Mouse (Mus musculus) kidney, adult 2 months (tissue): ENCODE measurements at regions not wholly inside any gene's neighbourhood (a gene's known extent, or its start where the extent isn't known, plus 50 kb on each side); places are given as distances from the start of the nearest gene placed in this dataset.

Experiments used
- CTCF ChIP-seq: fragments of 200-500 bp; conservative IDR thresholded peaks from 2 replicates; pipeline ENCODE4 v1.5.1; 2011; ENCODE audit warnings: low read depth, mild to moderate bottlenecking, control low read depth, low read length, moderate library complexity, mixed read lengths; ENCODE audit not compliant: insufficient read depth, insufficient read length
- POLR2A ChIP-seq: fragments of 200-500 bp; IDR thresholded peaks from one replicate; pipeline ENCODE4 v1.6.1; 2011; ENCODE audit warnings: low read depth, low read length, control low read depth

DNA sequence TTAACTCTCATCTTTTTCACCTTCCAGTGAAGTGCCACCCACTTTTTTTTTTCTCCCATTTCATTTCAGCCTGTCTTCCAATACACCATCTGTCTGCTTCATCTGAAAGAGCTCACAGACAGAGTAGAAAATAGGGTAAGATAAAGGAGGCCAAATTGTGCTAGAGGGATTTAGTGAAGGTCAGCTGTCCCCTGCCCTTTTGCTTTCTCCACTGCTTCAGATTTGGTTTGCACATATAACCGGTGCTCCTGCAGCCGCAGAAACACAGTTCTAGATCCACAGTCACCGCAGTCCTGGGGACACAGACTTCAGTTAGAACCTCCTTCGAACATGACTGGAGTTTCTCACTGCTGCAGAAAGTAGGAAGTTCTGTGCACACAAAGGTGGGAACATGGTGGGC is 126.4 kb upstream of the Cnr1 start:
- no peak for TF ChIP-seq CTCF
- TF ChIP-seq POLR2A: no peak
